Mouse (Mus musculus) urinary bladder, postnatal 25 days (tissue): Measurements from ENCODE around the gene Ptprd.
"Not testable (repeated sequence)": the region's sequence is repeated elsewhere in the genome, so short reads cannot be mapped to it uniquely, and the experiment has no call there.

ENCODE experiments used
- DNase-seq: peaks from one replicate; pipeline ENCODE4 v3.0.0; 2022; ENCODE audit warnings: low spot score

Gene Ptprd

GRCm38 (mm10) chr4:77889489-77889888 is 322.3 kb downstream of the Ptprd start:
- DNase-seq, result no peak

GRCm38 (mm10) chr4:77880213-77880612 is 331.5 kb downstream of the Ptprd start:
- no peak for DNase-seq

DNA sequence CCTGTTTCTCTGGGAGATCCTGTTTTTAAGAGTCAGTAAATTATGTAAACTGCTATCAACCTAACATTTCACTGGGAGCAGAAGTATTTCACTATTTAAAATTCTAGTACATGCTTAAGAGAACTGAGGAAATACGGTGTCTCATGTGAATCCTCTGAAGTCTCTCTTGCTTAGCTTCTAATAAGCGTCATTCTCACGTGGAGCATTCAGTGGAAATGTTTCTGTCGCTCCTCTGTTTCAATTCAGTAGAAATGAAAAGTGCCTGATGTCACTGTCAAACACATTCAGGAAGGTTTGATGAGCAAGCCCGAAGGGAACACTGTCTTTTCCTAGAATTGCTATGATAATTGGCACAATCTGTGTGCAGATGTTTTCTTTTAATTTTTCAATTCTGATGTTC is 350.5 kb downstream of the Ptprd start:
- DNase-seq, result no peak

DNA sequence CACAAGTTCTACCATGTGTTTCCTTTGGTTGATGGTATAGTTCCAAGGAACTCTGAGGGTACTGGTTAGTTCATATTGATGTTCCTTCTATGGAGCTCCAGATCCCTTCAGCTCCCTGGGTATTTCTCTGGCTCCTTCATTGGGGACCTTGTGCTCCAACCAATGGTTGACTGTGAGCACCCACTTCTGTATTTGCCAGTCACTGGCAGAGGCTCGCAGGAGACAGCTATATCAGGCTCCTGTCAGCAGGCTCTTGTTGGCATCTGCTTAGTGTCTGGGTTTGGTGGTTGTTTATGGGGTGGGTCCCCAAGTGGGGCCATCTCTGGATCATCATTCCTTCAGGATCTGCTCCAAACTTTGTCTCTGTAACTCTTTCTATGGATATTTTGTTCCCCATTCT is 414.4 kb downstream of the Ptprd start:
- not testable (repeated sequence) for DNase-seq

- no peak for DNase-seq
Measured at GRCm38 (mm10) chr4:77777237-77777636, 434.5 kb downstream of the Ptprd start.

DNA sequence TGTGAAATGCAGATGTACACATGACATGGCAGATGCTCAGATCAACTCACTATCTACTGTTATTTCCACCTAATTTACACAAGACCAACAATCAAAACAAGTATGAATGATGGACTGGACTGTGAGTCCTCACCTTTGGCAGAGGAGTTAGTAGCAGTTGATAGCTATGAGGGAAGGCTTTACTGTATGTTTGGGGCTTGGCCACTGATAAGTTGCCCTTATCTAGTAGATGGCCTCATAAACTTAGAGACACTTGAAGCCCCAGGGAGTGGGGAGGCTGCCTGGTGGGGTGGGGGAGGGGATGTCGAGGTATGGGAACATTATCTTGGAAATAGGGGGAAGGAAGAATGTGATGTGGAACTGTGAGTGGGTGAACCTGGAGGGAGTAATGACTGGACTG is 448.0 kb downstream of the Ptprd start:
- no peak for DNase-seq

DNA sequence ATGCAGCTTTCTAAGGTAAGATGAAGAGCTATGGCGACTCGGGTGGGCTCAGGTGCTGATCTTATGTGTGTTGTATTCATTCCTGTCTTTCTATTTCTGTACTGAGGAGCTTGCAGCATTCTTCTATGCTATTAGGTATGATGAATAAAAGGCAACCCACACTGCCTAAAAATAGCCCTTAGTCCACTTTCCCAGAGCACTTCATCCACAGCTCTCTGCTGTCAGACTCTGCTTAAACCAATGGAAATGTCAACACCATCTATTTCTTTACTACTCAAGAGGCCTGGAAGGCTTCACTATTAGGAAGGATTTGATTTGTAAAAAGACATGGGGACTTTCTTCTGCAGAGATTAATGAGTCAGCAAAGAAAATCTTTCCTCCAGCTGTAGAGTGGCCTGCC is 468.4 kb downstream of the Ptprd start:
- no peak for DNase-seq

GRCm38 (mm10) chr4:77721908-77722307 is 489.9 kb downstream of the Ptprd start:
- DNase-seq, result no peak

- DNase-seq, result no peak
Measured at GRCm38 (mm10) chr4:77717792-77718191, 494.0 kb downstream of the Ptprd start.

DNA sequence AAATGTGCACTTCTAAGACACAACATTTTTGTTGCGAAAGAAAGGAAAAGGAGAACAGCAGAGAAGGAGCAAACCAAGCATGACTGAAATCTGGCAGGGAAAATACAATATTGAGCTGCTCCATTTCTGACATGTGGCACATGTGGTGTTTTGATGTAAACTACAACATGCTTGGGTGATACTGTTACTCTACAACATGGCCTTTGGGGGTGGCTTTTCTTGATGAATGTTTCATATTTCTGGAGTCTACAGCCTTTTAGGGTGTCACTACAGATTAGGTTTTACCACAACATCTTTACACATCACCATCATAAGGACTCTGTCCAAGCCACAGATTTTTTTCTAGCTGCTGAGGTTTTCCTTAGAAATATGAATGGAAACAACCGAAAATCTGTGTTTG is 501.5 kb downstream of the Ptprd start:
- DNase-seq, result no peak

GRCm38 (mm10) chr4:77698294-77698693 is 513.5 kb downstream of the Ptprd start:
- DNase-seq, result no peak

- DNase-seq, result no peak
Measured at GRCm38 (mm10) chr4:77675798-77676197, 536.0 kb downstream of the Ptprd start.

DNA sequence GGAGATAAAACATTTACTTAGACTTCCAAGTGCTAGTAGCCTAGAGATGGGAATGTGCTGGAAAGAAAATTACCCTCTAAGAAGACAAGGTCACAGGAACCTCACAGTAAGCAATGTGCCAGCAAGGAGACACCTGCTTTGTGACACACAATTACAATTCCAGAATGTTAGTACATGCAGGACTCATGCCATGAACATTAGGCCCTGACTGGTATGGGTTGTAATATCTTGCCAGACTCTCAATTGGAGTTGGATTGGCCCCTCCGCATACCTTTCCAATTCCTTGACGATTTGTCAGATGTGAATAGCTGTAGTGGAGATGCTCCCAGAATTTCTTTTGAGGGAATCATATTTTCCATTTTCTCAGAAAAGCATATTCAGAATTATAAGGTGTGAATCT is 547.0 kb downstream of the Ptprd start:
- no peak for DNase-seq

GRCm38 (mm10) chr4:77662309-77662708 is 549.5 kb downstream of the Ptprd start:
- DNase-seq, result no peak

DNA sequence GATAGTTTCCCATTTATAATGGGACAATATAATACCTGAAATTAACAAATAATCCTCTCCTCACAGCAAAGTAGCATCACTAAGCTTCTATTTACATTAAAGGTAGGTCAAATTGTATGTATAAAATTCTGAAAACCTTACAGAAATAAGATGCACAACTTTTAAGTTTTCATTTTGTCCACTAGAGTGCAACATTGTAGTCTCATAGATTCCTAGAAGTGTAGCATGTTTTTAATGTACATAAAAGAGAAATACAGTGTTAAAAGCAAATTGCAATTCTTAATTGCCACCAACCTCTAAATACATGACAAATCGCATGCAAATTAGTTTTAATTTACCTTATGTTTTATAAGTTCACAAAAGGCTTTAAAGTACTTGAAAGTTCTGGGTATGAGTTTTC is 556.1 kb downstream of the Ptprd start:
- DNase-seq, result no peak

DNA sequence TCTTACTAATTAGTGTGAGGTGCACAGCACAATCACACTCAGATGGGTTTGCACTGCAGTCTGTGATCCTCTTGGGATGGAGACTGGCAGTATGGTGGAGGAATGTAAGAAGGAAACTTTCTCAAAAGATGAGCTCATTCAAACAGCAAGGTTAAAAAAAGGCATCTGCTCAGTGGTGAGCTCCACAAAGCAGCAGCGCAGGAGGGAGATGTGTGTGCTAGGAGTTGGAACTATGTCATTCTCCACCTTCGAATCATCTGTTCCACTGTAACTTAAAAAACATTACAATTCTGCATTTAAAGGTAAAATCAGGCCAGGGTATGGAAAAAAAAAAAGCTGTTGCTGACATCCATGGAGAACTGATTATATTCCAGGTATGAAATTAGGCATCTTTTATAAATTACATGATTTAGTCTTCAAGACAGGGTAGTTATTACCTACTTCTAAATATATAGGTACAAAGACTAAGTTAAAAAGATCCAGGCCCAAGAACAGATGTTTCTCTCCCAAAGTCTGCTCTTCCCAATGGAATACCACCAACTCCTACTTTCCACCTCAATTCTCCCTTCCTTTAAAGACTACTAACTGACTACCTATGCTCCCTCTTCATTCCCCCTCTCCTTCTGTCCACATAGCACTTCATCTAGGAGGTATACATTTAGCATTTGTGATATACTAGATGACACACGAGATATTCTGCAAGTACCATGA is 562.0 kb downstream of the Ptprd start:
- DNase-seq, result no peak

GRCm38 (mm10) chr4:77648911-77649310 is 562.9 kb downstream of the Ptprd start:
- DNase-seq, result no peak

DNA sequence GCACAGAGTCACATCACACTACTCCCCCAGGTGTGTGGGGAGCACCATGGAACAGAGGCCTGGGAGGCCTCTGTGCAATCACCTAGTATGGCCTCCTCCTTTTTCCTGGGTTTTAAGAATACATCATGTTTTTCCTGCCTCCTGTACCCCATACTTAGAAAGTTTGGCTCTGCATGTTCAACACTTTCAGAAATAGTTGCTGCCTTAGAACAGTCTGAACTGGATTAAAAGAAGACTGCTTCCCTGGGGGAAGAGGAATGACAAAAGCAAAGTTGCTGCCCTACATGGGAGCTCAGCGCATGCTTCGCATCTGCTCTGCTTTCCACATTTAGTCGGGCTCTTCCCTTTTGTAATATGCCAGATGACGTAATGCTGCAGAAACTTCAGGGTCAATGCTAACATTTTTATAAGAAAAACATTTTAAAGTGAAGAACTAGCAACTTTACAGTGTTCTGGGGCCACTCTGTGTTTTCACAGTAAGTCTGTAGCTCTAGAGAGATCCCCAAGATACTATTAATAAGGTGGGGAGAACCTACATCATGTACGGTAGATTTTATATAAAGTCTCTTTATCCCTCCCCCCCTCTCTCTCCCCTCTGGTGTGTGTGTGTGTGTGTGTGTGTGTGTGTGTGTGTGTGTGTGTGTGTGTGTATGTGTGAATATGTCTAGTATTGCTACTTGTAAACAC is 564.2 kb downstream of the Ptprd start:
- no peak for DNase-seq

GRCm38 (mm10) chr4:77644435-77644834 is 567.3 kb downstream of the Ptprd start:
- no peak for DNase-seq

GRCm38 (mm10) chr4:77640022-77640421 is 571.7 kb downstream of the Ptprd start:
- no peak for DNase-seq

GRCm38 (mm10) chr4:77613129-77613528 is 598.6 kb downstream of the Ptprd start:
- DNase-seq, result no peak

GRCm38 (mm10) chr4:77586624-77587023 is 625.1 kb downstream of the Ptprd start:
- DNase-seq, result no peak

- no peak for DNase-seq
Measured at GRCm38 (mm10) chr4:77586222-77586621, 625.5 kb downstream of the Ptprd start.
